Mouse (Mus musculus) testis, adult 2 months (tissue): ENCODE data around the gene Cacna1d. TPM values are rescaled to one million over a fixed set of nuclear protein-coding genes. Genes with fewer than 3 reads are reported as not detected.

Experiments used
- H3K27ac ChIP-seq: fragments of 200-500 bp; 2 replicates; pipeline ENCODE4 v1.5.1; 2012; ENCODE audit warnings: low read depth, low read length; ENCODE audit not compliant: control insufficient read depth, insufficient read depth
- H3K27me3 ChIP-seq: fragments of 200-500 bp; 2 replicates; pipeline ENCODE4 v1.6.1; 2012; ENCODE audit warnings: mild to moderate bottlenecking, low read length, moderate library complexity; ENCODE audit not compliant: control insufficient read depth, insufficient read depth
- H3K36me3 ChIP-seq: fragments of 200-500 bp; 2 replicates; pipeline ENCODE4 v1.6.1; 2012; ENCODE audit warnings: mild to moderate bottlenecking, low read length; ENCODE audit not compliant: control insufficient read depth, insufficient read depth
- H3K4me1 ChIP-seq: fragments of 200-500 bp; 2 replicates; pipeline ENCODE4 v1.6.1; 2012; ENCODE audit warnings: low read length; ENCODE audit not compliant: control insufficient read depth, insufficient read depth
- H3K4me3 ChIP-seq: fragments of 200-500 bp; 2 replicates; pipeline ENCODE4 v1.5.1; 2012; ENCODE audit warnings: low read depth, mild to moderate bottlenecking, low read length, moderate library complexity, mixed read lengths; ENCODE audit not compliant: control insufficient read depth
- CTCF ChIP-seq: fragments of 200-500 bp; IDR thresholded peaks from 2 replicates; pipeline ENCODE4 v1.5.1; 2012; ENCODE audit warnings: low read depth, mild to moderate bottlenecking, inconsistent platforms, low read length, moderate library complexity; ENCODE audit not compliant: control insufficient read depth, insufficient read depth, insufficient replicate concordance
- POLR2A ChIP-seq: fragments of 200-500 bp; IDR thresholded peaks from 2 replicates; pipeline ENCODE4 v1.6.1; 2012; ENCODE audit warnings: low read depth, mild to moderate bottlenecking, inconsistent platforms, low read length, moderate library complexity; ENCODE audit not compliant: control insufficient read depth
- polyA plus RNA-seq: library from polyadenylated mRNA; depleted of rRNA; stranded (reverse); fragments of >200 nt; gene quantifications from 2 replicates; pipeline ENCODE4 v1.2.3, GENCODE M21; 2012

Cacna1d gene
- polyA plus RNA-seq, 1 experiment = 8.9 TPM

DNA sequence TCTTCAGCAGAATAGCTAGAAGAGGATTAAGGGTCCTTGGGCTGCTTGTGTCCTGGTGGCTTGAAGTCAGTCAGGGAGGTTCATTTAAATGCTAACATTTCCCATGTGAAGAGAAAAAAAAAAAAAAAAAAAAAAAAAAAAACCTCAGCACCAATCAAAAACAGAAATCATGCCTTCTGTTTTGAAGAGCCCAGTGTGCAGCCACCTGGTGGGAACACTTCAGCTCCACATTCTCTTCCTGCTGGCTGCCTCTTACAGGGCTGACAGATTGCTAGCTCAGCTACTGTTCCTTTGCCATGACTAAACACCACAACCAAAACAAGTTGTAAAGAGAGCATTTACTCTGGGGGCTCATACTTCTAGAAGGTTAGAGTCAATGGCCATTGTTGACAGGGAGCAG is 283.1 kb downstream of the Cacna1d start:
- Histone ChIP-seq H3K4me3 (no peak overlapping the region), H3K36me3 (no peaks in the 10 kb centered on the region), H3K27me3 (no peaks in the 10 kb centered on the region), H3K27ac (no peak overlapping the region), H3K4me1 (no peaks in the 10 kb centered on the region)
- TF ChIP-seq POLR2A = no peak

DNA sequence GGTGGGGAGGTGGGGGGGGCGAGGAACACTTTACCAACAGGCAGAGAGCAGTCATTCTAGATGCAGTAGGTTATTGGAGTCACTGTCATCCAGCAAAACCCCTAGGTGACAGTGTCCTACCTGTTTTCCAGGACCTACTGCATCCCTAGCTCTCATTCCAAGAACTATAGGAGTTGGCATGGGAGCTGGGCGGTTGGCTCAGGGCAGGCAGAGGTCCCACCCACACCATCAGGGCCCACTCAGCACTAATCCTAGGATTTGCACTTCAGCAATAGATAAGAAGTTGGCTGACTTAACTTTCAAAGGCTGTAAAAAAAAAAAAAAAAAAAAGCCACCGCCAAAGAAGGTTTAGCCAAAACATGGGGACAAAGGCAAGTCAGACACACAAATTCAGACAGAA is 285.4 kb downstream of the Cacna1d start:
- Histone ChIP-seq H3K36me3 (no peaks in the 10 kb centered on the region), H3K27me3 (no peaks in the 10 kb centered on the region), H3K27ac (no peak overlapping the region), H3K4me1 (no peaks in the 10 kb centered on the region), H3K4me3 (no peak overlapping the region)
- no peak for TF ChIP-seq POLR2A
- no peak for TF ChIP-seq CTCF

DNA sequence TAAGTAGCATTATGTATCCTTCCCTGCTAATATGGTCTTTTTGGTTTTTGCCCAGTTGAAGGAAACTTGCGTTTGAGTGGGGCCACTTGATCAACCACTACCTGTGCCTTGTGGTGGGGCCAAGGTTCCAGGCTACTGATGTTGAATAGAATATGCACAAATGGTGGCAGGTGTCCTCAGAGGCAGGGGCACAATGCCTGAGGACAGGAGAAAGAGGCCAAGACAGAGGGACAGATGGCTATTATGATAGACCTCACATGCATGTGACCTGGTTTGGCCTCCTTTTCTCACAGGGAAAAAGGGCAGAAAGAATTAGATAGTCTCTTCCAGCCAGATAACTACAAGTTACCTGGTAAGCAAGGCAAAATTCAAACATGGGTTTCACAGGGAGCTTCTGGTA is 286.7 kb downstream of the Cacna1d start:
- Histone ChIP-seq H3K27me3 (no peaks in the 10 kb centered on the region), H3K36me3 (no peaks in the 10 kb centered on the region), H3K4me3 (no peak overlapping the region), H3K27ac (no peak overlapping the region), H3K4me1 (no peaks in the 10 kb centered on the region)
- TF ChIP-seq CTCF = no peak
- TF ChIP-seq POLR2A = no peak

DNA sequence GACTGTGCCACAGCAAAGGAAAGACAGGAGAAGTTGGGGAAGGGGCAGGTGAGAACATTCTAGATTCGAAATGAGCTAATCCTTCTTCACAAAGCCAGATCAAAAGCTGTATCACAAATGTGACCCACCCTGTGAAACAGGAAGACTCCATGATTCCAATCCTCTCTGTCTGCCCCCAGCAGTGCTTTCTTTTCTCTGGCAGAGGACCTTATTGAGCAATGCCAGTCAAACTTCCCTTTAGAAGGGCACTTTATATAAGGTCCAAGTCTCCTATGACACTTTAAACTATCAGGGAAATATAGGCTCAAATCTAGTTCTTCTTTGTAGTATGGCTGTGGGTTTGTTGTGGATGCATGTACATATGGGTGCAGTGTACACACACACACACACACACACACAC is 290.9 kb downstream of the Cacna1d start:
- no peak overlapping the region for H3K27ac ChIP-seq
- H3K27me3 ChIP-seq = no peaks in the 10 kb centered on the region
- no peaks in the 10 kb centered on the region for H3K4me1 ChIP-seq
- no peak overlapping the region for H3K4me3 ChIP-seq
- TF ChIP-seq CTCF = no peak
- TF ChIP-seq POLR2A = no peak
- H3K36me3 ChIP-seq = no peaks in the 10 kb centered on the region

DNA sequence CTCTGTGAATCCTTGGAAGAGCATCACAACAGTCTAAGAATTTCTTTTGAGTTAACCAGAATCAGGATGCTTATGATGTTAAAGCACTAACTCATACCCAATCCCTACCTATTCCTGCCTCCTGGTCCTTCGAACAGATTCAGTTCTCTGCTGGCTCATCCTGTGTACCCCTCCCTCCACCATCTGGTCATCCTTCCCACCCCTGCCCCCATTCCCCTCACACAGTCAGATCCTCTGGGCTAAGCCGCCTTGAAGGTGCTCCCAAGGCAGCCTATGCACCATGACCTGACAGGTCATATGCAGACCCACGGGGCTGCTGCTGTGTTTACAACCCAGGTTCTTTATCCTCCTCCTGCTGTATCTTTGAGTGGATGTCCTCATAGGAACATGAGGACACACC is 292.4 kb downstream of the Cacna1d start:
- Histone ChIP-seq H3K27me3 (no peaks in the 10 kb centered on the region), H3K36me3 (no peaks in the 10 kb centered on the region), H3K27ac (no peak overlapping the region), H3K4me3 (no peak overlapping the region), H3K4me1 (no peaks in the 10 kb centered on the region)
- TF ChIP-seq POLR2A (no peak), CTCF (no peak)

DNA sequence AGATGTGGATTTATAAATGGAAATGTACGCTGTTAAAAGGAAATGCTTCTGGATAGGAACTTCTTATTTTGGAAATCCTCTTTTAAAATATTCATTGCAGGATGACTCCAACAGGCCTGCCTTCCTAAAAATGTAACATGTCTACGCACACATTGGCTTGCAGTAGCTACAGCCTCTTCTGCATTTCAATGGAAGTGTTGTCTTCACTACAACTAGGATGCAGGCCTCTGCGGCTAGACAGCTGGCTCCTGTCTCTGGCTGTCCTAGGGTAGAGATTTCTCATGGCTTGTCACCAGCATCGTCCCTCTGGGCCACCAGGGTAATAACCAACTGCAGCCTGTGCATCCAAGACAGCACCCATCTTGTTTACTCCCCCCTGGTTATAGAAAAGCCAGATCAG is 293.1 kb downstream of the Cacna1d start:
- no peak overlapping the region for H3K4me3 ChIP-seq
- no peaks in the 10 kb centered on the region for H3K27me3 ChIP-seq
- no peaks in the 10 kb centered on the region for H3K36me3 ChIP-seq
- H3K27ac ChIP-seq = no peak overlapping the region
- TF ChIP-seq POLR2A (no peak), CTCF (no peak)
- no peaks in the 10 kb centered on the region for H3K4me1 ChIP-seq

DNA sequence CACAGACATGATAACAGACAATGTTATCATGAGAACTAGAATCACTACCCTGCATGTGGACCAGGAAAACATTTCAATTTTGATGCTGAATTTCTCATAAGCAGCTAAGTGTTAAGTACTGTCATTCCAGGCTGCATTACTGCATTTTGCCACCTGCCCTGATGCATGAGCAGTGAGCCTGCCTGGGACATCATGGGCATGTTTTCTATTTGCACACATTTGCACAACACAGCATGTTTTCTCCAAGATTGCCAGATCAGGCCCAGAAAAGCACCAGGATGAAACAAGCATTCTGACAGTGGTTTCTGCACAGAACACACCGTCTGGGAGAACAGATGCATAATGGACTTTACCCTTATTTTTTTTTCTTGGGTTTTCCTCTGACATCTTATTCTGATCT is 294.3 kb downstream of the Cacna1d start:
- no peak overlapping the region for H3K4me3 ChIP-seq
- no peaks in the 10 kb centered on the region for H3K27me3 ChIP-seq
- H3K27ac ChIP-seq = no peak overlapping the region
- H3K4me1 ChIP-seq = no peaks in the 10 kb centered on the region
- no peak for TF ChIP-seq CTCF
- TF ChIP-seq POLR2A = no peak
- H3K36me3 ChIP-seq = no peaks in the 10 kb centered on the region

DNA sequence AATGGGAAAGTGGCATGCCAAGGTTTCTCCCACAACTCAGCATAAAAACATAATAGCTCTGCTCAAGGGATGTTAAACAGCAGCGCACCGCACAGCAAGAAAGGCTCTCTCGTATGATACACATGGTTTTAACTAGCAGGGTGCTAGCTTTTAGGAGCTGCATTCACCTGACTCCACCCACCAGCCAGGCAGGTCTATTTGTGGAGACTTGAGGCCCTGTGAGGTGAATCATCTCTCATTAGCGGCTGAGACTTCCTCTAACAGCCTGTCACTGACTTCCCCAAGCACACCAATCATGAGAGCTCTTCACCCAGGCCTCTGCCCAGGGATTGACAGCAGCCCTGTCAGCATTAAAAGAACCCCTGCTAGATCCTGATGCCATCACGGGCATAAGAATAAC is 295.0 kb downstream of the Cacna1d start:
- no peaks in the 10 kb centered on the region for H3K27me3 ChIP-seq
- TF ChIP-seq POLR2A (no peak), CTCF (no peak)
- H3K27ac ChIP-seq = no peak overlapping the region
- no peaks in the 10 kb centered on the region for H3K36me3 ChIP-seq
- H3K4me1 ChIP-seq = no peaks in the 10 kb centered on the region
- H3K4me3 ChIP-seq = no peak overlapping the region
